Mouse (Mus musculus): ENCODE measurements around the gene Bap1. TPM values are rescaled to one million over a fixed set of nuclear protein-coding genes. Genes with fewer than 3 reads are reported as not detected.
A peak's percentile ranks its signal among the peaks of the same experiment; 100 is the strongest.

The Bap1 gene
- 15.9 and 26.9 TPM in 2 replicates for polyA plus RNA-seq (2011; ENCODE audit: insufficient read depth, insufficient read length, low replicate concordance, missing spikeins)

DNA sequence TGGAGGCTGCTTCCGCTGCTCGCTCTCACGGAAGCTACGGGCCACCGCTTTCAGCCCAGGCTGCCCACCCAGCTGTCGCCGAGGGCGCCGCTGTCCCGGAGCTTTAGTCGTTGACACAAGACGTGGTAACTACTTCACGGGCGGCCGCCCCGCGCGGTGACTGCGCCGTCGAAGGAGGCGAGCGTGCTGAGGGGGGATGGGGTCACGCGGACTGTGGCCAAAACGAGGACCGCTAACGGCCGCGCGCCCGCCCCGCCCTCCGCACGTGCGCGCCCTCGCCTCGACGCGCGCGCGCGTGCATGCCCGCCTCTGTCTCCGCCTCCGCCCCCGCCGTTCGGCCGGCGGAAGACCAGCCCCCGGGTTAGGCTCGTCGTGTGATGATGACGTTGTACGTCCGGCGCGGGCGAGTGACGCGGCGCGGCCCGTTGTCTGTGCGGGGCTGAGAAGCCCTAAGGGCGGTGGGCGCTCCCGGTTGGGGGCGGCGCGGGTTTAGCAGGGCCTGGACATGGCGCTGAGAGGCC lies at the start of gene Bap1, which contains the start of gene Phf7:
Bap1 (plus strand) TSS at position 367 of the 521 bp plus-strand sequence.
Phf7 (minus strand) TSS at position 234 of the 521 bp plus-strand sequence.
- TF ChIP-seq CTCF (IDR thresholded peaks at IDR 0.05; ENCODE audit: control insufficient read depth, insufficient read depth, low read length) (no peak), POLR2A (IDR thresholded peaks at IDR 0.05; ENCODE audit: borderline replicate concordance, control insufficient read depth, low read depth, low read length) (peak; percentile 80)
- Histone ChIP-seq H3K4me3 (replicated peaks; ENCODE audit: control insufficient read depth, low read depth, low read length) (peak within 1 kb of the TSS; percentile 85), H3K27ac (ENCODE audit: control insufficient read depth, insufficient read depth, low read depth, low read length, poor library complexity) (peak within 1 kb of the TSS; percentile 98), H3K4me1 (ENCODE audit: control insufficient read depth, insufficient read depth, low read length) (peaks cover 1% of the 10 kb centered on the region; the same call in 1 of the 2 replicates)
- under 1% methylated on average over 75 of the region's 75 CpGs for WGBS

DNA sequence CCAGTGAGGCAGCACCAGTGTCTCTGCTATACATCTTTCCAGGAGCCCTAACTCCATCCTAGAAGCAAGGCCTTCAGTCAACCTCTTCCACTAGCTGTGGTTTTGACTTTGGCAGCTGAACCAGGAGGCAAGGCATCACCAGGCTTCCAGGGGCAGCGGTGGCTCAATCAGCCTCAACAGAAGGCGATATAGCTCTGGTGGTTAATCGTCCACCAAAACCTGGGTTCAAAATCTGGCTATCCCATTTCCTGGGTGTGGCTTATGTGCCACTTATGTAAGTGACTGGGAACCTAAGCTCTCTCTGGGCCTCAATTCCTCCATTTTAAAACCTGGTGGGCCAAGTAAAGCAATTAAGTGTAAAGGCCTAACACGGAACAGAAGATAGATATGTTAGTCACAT lies 46.4 kb upstream of the Bap1 start:
- Histone ChIP-seq H3K4me3 (replicated peaks; ENCODE audit: control insufficient read depth, low read depth, low read length) (no peak overlapping the region), H3K4me1 (ENCODE audit: control insufficient read depth, insufficient read depth, low read length) (peaks cover 4% of the 10 kb centered on the region), H3K27ac (ENCODE audit: control insufficient read depth, insufficient read depth, low read depth, low read length, poor library complexity) (no peak overlapping the region)
- WGBS: 49% methylated on average over 4 of the region's 4 CpGs
- TF ChIP-seq POLR2A (IDR thresholded peaks at IDR 0.05; ENCODE audit: borderline replicate concordance, control insufficient read depth, low read depth, low read length) (no peak), CTCF (IDR thresholded peaks at IDR 0.05; ENCODE audit: control insufficient read depth, insufficient read depth, low read length) (no peak)

DNA sequence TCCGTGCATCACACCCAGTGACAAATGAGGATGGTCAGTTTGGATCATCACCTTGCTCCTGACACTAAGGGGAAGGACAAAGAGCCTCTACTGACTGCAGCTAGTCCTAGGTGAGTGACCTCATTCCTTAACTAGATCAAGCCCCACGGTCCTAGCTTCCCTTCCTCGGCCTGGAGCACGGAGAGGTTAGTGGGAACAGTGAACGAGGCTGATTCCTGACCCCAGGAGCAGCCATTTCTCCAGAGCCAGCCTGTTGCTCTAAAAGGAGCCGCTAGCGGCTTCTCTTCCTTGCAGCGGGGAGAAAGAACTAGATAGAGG lies 46.0 kb upstream of the Bap1 start:
- Histone ChIP-seq H3K4me3 (replicated peaks; ENCODE audit: control insufficient read depth, low read depth, low read length) (peak overlapping the region; percentile 52), H3K27ac (ENCODE audit: control insufficient read depth, insufficient read depth, low read depth, low read length, poor library complexity) (no peak overlapping the region; the same call in 1 of the 2 replicates), H3K4me1 (ENCODE audit: control insufficient read depth, insufficient read depth, low read length) (peaks cover 4% of the 10 kb centered on the region)
- WGBS: 24% methylated on average over 8 of the region's 8 CpGs
- TF ChIP-seq CTCF (IDR thresholded peaks at IDR 0.05; ENCODE audit: control insufficient read depth, insufficient read depth, low read length) (no peak), POLR2A (IDR thresholded peaks at IDR 0.05; ENCODE audit: borderline replicate concordance, control insufficient read depth, low read depth, low read length) (no peak)

DNA sequence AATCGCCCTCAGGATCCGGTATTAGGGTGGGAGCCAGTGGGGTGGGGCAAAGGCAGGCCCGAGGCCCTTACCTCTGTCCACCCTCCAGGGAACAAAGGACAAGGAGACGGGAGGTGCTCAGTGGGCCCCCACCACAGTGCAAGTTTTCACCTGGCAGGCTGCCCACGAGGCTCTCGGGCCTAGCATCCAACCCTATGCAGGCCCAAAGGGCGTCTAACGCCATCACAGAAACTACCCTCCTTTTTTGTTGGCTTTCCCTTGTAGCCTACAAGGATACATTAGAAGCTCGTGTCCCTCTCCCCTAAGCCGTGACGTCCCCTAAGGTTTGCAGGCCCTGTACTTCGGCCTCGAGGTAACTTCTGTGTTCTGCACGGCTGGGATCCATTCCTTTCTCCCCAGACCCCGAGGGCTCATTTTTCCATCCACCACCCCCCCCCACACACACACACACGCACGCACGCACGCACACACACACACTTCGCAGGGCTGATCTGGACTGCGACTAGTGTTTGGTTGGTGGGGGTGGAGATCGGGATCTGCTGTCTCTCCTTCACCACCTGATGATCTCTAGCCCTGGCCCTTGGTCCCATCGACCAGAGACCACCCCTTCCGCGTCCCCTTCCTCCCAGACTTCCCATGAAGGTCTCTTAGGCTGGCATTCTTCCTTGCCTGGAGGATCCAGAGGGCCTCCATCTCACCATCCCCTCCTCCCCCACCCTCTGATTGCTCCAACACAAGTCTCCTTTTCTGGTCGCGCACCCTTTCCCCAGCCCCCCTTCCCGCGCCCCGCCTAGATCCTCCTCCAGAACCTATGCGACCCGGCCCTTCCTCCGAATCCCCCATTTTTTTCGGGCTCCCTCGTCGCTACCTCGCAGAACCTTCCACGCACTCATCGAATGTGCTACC lies 45.4 kb upstream of the Bap1 start:
- Histone ChIP-seq H3K4me1 (ENCODE audit: control insufficient read depth, insufficient read depth, low read length) (peaks cover 4% of the 10 kb centered on the region), H3K4me3 (replicated peaks; ENCODE audit: control insufficient read depth, low read depth, low read length) (peak overlapping the region; percentile 91), H3K27ac (ENCODE audit: control insufficient read depth, insufficient read depth, low read depth, low read length, poor library complexity) (peak overlapping the region; percentile 84)
- WGBS: 1% methylated on average over 39 of the region's 39 CpGs
- TF ChIP-seq POLR2A (IDR thresholded peaks at IDR 0.05; ENCODE audit: borderline replicate concordance, control insufficient read depth, low read depth, low read length) (no peak; the same call in 1 of the 2 replicates), CTCF (IDR thresholded peaks at IDR 0.05; ENCODE audit: control insufficient read depth, insufficient read depth, low read length) (no peak)

DNA sequence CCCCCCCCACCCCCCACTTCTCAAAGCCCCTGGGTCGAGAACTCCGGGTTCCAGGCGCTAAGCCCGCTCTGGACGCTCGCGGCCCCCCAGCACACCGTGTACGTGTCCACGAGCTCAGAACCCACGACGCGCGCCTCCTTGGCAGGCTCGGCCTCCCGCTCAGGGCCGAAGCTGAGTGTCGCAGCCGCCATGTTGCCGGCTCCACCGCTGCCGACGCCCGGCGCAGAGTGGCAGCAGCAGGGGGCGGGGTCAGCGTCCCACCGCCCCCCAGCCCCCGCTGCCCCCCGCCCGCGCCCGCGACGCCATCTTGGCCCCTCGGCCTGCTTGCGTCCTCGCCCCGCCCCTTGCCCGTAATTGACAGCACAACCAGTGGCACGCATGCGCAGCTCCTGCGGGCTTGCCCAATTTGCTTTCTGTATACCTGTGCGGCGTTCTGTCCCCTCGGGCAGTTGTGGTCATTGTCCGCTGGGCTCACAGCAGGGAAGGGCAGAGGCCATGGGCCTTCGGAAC lies 44.7 kb upstream of the Bap1 start:
- Histone ChIP-seq H3K27ac (ENCODE audit: control insufficient read depth, insufficient read depth, low read depth, low read length, poor library complexity) (peak overlapping the region; percentile 84), H3K4me1 (ENCODE audit: control insufficient read depth, insufficient read depth, low read length) (peaks cover 4% of the 10 kb centered on the region), H3K4me3 (replicated peaks; ENCODE audit: control insufficient read depth, low read depth, low read length) (peak overlapping the region; percentile 91)
- TF ChIP-seq CTCF (IDR thresholded peaks at IDR 0.05; ENCODE audit: control insufficient read depth, insufficient read depth, low read length) (no peak), POLR2A (IDR thresholded peaks at IDR 0.05; ENCODE audit: borderline replicate concordance, control insufficient read depth, low read depth, low read length) (peak; percentile 67; the same call in 1 of the 2 replicates)
- 1% methylated on average over 42 of the region's 48 CpGs for WGBS

DNA sequence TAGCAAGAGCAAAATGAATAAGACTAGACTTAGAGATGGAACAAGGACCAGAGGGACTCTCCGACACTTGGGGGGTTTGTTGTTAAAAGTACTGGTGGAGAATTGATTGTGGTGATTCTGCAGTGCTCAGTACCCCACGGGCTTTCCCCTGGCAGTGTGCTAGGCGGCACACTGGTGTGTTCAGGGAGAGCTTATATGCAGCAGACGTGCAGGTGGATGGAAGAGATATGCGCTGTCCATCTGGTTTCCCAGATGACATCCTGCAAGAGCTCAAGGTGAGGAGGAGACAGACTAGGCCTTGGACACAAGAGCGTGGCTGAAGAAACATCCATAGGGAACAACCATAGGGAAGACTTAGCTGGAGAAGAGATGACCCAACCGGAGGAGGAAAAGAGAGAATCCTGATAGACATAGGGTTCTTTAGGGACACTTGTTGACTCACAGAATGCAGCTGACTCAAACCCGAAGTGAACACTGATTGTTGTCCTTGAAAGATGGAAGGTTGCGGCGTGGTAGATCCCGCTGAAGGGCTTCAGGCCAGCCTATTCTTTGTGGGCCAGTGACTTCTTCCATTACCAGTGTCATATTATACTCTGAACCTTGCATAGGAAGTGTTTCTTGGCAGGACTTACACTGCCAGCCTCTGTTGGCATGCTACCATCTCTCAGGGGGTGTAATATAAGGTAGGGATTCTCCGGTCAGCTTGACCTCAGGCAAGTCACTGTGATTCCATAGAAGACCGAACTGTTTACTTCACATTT lies 44.0 kb upstream of the Bap1 start:
- peak overlapping the region; percentile 75 for H3K27ac ChIP-seq (ENCODE audit: control insufficient read depth, insufficient read depth, low read depth, low read length, poor library complexity)
- H3K4me3 ChIP-seq (replicated peaks; ENCODE audit: control insufficient read depth, low read depth, low read length): peak overlapping the region; percentile 91
- TF ChIP-seq POLR2A (IDR thresholded peaks at IDR 0.05; ENCODE audit: borderline replicate concordance, control insufficient read depth, low read depth, low read length) (no peak), CTCF (IDR thresholded peaks at IDR 0.05; ENCODE audit: control insufficient read depth, insufficient read depth, low read length) (no peak)
- 66% methylated on average over 13 of the region's 13 CpGs for WGBS
- peaks cover 4% of the 10 kb centered on the region for H3K4me1 ChIP-seq (ENCODE audit: control insufficient read depth, insufficient read depth, low read length)

DNA sequence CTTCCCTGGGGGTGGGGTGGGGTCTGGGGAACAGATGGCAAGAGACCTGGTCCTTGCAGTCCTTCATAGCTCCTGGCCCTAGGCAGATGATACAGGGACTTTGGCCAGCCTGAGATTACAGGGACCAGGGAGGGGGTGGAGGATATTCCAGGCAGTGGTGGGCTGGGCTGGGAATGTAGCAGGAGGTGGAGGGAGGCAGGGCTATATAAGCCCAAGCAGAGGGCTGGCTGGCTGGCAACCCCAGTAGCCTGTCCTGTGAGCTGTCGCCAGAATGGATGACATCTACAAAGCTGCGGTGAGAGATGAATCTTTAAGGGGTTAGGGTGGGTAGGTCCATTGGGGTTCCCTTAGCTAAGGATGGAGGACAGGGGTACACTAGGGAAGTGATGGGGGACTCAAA lies 43.2 kb upstream of the Bap1 start, which contains the start of gene Tnnc1:
Tnnc1 (plus strand) TSS at position 229 of the 400 bp plus-strand sequence.
- 86% methylated on average over 2 of the region's 2 CpGs for WGBS
- no peak for TF ChIP-seq CTCF (IDR thresholded peaks at IDR 0.05; ENCODE audit: control insufficient read depth, insufficient read depth, low read length)
- TF ChIP-seq POLR2A (IDR thresholded peaks at IDR 0.05; ENCODE audit: borderline replicate concordance, control insufficient read depth, low read depth, low read length): no peak
- Histone ChIP-seq H3K27ac (ENCODE audit: control insufficient read depth, insufficient read depth, low read depth, low read length, poor library complexity) (peak within 1 kb of the TSS; percentile 75), H3K4me1 (ENCODE audit: control insufficient read depth, insufficient read depth, low read length) (peaks cover 4% of the 10 kb centered on the region), H3K4me3 (replicated peaks; ENCODE audit: control insufficient read depth, low read depth, low read length) (peak within 1 kb of the TSS; percentile 91)
